Mouse (Mus musculus) heart, adult 2 months (tissue): ENCODE data around the gene Fam155a.

ENCODE experiments used
- CTCF ChIP-seq: fragments of 200-600 bp; IDR thresholded peaks from 2 replicates; pipeline ENCODE4 v1.8.1; 2022; ENCODE audit warnings: antibody characterized with exemption, mild to moderate bottlenecking, moderate library complexity
- EP300 ChIP-seq: fragments of 200-500 bp; IDR thresholded peaks from 2 replicates; pipeline ENCODE4 v1.6.1; 2011; ENCODE audit warnings: low read depth, low read length, control low read depth; ENCODE audit not compliant: insufficient read depth
- POLR2A ChIP-seq: fragments of 200-500 bp; IDR thresholded peaks from 2 replicates; pipeline ENCODE4 v1.6.1; 2011; ENCODE audit warnings: mild to moderate bottlenecking, low read depth, low read length, control low read depth; ENCODE audit not compliant: insufficient read depth

DNA sequence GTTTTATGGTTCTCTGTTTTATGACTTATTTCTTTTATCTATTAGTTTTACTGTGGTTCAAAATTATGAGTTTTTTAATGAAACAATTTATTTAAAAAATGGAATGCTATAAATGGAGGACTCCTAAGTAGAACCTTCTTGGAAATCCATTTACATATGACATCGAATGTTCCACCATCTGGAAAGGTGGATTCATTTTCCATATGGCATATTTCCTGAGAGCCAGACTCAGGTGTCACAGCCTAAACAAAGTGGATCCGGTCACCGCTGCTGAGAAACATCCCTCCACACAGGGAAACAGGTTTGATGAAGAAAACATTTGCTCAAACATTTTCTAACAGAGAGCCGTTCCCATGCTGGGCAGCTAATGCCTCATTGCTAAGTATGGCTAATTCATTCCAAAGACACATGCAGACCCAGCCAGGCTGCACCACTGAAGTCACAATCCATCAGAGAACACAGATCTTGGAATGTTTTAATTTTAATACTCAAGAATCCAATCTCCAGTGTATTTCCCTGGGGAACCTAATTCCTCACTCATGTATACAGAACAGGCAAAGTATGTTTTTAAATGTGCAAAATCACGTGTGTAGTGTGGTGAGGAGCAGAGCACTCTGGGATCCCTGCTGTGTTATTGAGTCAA is 235.1 kb downstream of the Fam155a start:
- TF ChIP-seq POLR2A (no peak), CTCF (no peak), EP300 (no peak)
